Mouse (Mus musculus) heart, postnatal 14 days (tissue): ENCODE results near the gene Lexm. TPM values are rescaled to one million over a fixed set of nuclear protein-coding genes. Genes with fewer than 3 reads are reported as not detected.

Experiments
- DNase-seq, 2 experiments: peaks; one replicate each; pipeline ENCODE4 v3.0.0; 2021 to 2022
- intact Hi-C: fragments of 180-260 bp; cut with DNase I; formaldehyde crosslinking; loops from one replicate; pipeline ENCODE4 v1.15.1; 2025
- total RNA-seq, 2 experiments: library from RNA; stranded (reverse); gene quantifications; 2 replicates each; pipeline ENCODE4 v1.2.3; 2021

Gene Lexm
- total RNA-seq, 2 experiments from 2014 or later = not detected

DNA sequence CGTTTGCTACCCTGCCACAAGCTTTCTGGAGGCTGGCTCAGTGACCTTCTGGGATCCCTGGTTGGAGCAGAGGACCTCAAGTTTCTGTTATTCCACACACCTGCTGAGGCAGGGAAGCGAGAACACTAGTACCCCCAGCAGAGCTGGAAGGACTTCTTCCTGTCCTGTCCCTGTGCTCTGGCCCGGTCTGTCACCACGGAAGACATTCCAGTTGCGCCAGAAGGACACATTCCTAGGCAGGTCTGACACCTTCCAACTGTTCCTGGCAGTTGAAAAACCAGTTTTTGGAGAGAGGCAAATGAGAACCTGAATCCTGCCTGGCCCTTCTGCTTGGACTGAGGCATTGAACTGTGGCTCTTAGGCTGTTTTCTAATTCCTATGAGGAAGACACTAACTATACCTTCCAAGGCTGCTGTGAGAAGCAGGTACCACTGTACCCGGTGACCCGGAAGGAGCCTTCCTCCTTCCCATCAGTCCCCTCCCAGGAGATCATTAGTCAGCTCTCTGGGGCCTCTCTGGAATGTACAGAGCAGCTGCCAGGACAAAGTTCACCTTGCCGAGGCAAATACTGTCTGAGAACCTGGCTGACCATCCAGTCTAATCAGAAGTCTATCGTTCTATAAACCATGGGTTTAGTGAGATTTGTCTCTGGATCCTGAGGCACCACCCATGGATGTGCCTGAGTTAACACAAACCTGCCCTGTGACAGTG lies 11.8 kb upstream of the Lexm start:
- intact Hi-C loops = no loop called here
- DNase-seq = no peak

GRCm38 (mm10) chr4:106627809-106628208 lies 10.8 kb upstream of the Lexm start:
- intact Hi-C loops = no loop called here
- DNase-seq = no peak

GRCm38 (mm10) chr4:106624271-106624670 lies 7.2 kb upstream of the Lexm start:
- no peak for DNase-seq
- intact Hi-C loops = no loop called here

- intact Hi-C loops = no loop called here
- DNase-seq = no peak
Measured at GRCm38 (mm10) chr4:106622712-106623111, 5.7 kb upstream of the Lexm start.

- no peak for DNase-seq
- intact Hi-C loops = no loop called here
Measured at GRCm38 (mm10) chr4:106622030-106622493, 5.0 kb upstream of the Lexm start, which contains the start of gene Ttc22. Gene Ttc22, plus strand, starts transcription at chr4:106622432.

GRCm38 (mm10) chr4:106621428-106621827 lies 4.4 kb upstream of the Lexm start:
- no peak for DNase-seq
- intact Hi-C loops = no loop called here

DNA sequence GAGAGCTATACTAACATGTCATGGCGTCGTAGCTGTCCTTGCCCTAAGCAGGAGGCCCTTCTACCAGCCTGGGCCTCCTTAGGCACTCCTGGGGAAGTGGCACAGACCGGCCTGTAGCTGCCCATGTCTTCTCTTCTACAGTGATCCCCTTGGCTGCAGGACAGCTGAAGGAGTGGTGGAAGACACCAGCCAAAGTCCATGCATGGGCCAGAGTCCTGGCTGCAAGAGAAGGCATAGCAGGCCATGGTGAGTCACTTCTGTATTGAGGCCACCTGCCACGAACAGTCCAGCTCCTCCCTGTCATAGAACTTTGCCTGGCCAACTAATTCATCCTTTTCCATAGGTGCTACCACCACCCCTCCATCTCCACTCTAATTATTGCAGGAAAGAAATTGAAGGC lies 1.9 kb upstream of the Lexm start:
- no peak for DNase-seq
- intact Hi-C loops = loop anchor here (10.0 kb wide), 1 partner anchor 216 kb away; no protein-coding TSS in a partner anchor

GRCm38 (mm10) chr4:106615637-106616036 lies 1.4 kb downstream of the Lexm start:
- no peak for DNase-seq
- intact Hi-C loops = loop anchor here (10.0 kb wide), 1 partner anchor 219 kb away; no protein-coding TSS in a partner anchor

- intact Hi-C loops = loop anchor here (1.0 to 10.0 kb wide), 3 partner anchors 93 to 547 kb away; no protein-coding TSS in a partner anchor
- no peak for DNase-seq
Measured at GRCm38 (mm10) chr4:106614881-106615280, 2.2 kb downstream of the Lexm start.

- intact Hi-C loops = loop anchor here (1.0 to 10.0 kb wide), 3 partner anchors 94 to 548 kb away; no protein-coding TSS in a partner anchor
- peak; percentile 61 to 80 for DNase-seq
Measured at GRCm38 (mm10) chr4:106614180-106614797, 2.8 kb downstream of the Lexm start.

- intact Hi-C loops = loop anchor here (5.0 to 10.0 kb wide), 2 partner anchors 221 to 549 kb away; no protein-coding TSS in a partner anchor
- DNase-seq = no peak
Measured at GRCm38 (mm10) chr4:106613560-106613959, 3.5 kb downstream of the Lexm start.

GRCm38 (mm10) chr4:106613105-106613504 lies 3.9 kb downstream of the Lexm start:
- DNase-seq = no peak
- intact Hi-C loops = loop anchor here (5.0 to 10.0 kb wide), 2 partner anchors 222 to 549 kb away; no protein-coding TSS in a partner anchor

DNA sequence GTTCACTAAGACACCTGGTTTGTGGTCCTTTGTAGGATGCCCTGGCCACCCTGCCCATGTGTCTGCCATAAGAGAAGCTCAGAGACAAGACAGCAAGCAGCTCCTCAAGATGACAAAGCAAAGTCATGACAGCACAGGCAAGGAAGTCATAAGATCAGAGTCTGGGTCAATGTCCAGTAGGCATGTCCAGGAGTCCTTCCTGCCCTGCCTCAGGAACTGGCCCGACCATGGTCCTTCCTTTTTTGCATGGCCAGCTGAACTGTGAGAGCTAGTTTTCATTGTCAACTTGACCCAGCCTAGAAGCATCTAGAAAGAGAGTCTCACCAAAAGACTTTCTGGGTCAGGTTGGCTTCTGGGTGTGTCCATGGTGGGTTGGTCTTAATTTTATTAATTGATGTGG lies 9.1 kb downstream of the Lexm start:
- DNase-seq = no peak
- intact Hi-C loops = no loop called here

- DNase-seq = no peak
- intact Hi-C loops = no loop called here
Measured at GRCm38 (mm10) chr4:106606639-106607554, 10.1 kb downstream of the Lexm start.

DNA sequence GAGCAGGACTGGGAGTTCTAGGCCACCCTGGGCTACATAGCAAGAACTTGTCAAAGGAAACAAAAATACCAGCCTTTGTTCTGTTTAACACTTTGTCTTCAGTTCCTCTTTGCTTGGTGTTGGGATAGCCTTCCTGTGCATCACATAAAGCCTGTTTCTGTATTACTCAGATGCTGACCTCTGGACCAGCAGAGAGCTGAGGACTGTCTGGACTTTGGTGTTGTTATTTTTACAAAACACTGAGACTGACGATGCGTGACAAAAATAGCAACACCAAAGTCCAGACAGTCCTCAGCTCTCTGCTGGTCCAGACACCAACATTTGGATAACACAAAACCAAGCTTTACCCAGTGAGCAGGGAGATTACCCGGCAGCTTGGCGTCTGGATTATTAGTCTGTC lies 16.3 kb downstream of the Lexm start:
- intact Hi-C loops = no loop called here
- no peak for DNase-seq

- no peak for DNase-seq
Measured at GRCm38 (mm10) chr4:106599415-106599814, 17.6 kb downstream of the Lexm start.

DNA sequence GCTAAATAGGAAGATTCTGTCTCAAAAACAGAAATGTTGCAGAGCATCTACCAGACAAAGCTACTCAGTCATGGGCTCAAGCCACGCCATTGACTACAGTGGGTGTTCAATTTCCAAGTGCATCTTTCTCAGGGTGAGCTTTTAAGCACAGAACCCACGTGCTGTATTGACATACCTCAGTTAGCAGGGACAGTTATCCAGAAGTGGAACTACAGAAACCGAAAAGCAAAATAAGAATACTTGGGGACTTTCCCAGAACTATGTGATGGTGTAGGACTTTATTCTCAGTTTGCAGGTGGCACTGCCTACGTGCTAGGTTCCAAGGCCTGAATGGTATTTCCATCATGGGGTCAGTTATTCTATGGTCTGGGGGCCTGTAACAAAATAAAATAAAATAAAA lies 19.3 kb downstream of the Lexm start:
- intact Hi-C loops = no loop called here
- no peak for DNase-seq

More at GRCm38 (mm10) chr4:106599415-106599814, 17.6 kb downstream of the Lexm start:
- intact Hi-C loops = no loop called here

DNA sequence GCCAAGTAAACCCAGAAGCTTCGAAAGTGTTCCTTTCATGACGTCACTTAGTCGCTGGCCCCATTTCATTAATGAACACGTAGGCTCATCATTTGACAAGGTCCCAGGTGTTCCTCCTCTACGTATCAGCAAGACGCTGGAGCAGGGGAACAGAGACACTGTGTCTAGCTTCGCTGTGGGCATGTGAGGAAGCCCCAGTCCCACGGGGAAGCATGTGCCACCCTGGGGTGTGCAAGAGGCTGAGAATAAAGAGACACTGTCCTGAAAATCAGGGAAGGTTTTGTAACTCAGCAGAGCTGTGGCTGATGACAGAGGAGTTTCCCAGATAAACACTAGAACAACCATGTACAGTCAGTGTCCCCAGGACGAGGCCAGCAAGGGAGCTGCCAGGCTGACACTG lies 20.0 kb downstream of the Lexm start:
- intact Hi-C loops = no loop called here
- DNase-seq = no peak

- no peak for DNase-seq
- intact Hi-C loops = no loop called here
Measured at GRCm38 (mm10) chr4:106596200-106596599, 20.8 kb downstream of the Lexm start.

GRCm38 (mm10) chr4:106593636-106594035 lies 23.4 kb downstream of the Lexm start:
- intact Hi-C loops = no loop called here
- no peak for DNase-seq

GRCm38 (mm10) chr4:106590871-106591270 lies 26.2 kb downstream of the Lexm start:
- intact Hi-C loops = no loop called here
- DNase-seq = no peak
